Mouse (Mus musculus) megakaryocyte, embryonic 14.5 days (primary cell): ENCODE data around the gene Bcas3.

Experiments
- FLI1 ChIP-seq: IDR thresholded peaks from 2 replicates; pipeline ENCODE4 v1.6.1; 2012; ENCODE audit warnings: low read length, inconsistent platforms, mixed read lengths
- GATA1 ChIP-seq: IDR thresholded peaks from 3 replicates; pipeline ENCODE4 v1.6.1; 2012; ENCODE audit warnings: mixed read lengths, low read length, inconsistent platforms, borderline replicate concordance

GRCm38 (mm10) chr11:85359641-85360040 is 6.7 kb downstream of the Bcas3 start:
- TF ChIP-seq GATA1 (no peak), FLI1 (no peak)
